Mouse (Mus musculus): ENCODE measurements around the gene Engase.

Engase gene

DNA sequence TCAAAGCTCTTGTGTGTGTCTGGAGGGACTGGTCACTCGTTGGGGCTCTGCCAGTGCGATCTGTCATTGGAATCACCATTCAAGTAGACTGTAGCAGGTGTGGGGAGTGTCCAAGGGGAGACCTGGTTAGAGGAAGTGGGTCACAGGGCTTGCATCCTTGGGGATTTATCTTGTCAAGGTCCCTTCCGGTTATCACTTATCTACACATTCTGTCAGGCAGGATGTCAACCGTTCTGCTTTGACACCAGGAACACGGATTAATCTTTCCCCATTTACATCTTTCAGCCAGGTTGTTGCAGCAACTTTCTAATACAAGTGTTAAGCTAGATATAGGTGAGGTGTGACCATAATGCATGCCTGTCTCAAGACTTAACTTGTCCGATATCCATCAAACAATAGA is 20.8 kb upstream of the Engase start:
- no peak for DNase-seq (ENCODE audit: low spot score)

GRCm38 (mm10) chr11:118456937-118457336 is 19.7 kb upstream of the Engase start:
- no peak for DNase-seq (ENCODE audit: low spot score)

- no peak for DNase-seq (ENCODE audit: low spot score)
These were observed 17.6 kb upstream of the Engase start for GRCm38 (mm10) chr11:118459051-118459450.

- DNase-seq (ENCODE audit: low spot score) = no peak
These were observed 17.1 kb upstream of the Engase start for GRCm38 (mm10) chr11:118459536-118459935.

DNA sequence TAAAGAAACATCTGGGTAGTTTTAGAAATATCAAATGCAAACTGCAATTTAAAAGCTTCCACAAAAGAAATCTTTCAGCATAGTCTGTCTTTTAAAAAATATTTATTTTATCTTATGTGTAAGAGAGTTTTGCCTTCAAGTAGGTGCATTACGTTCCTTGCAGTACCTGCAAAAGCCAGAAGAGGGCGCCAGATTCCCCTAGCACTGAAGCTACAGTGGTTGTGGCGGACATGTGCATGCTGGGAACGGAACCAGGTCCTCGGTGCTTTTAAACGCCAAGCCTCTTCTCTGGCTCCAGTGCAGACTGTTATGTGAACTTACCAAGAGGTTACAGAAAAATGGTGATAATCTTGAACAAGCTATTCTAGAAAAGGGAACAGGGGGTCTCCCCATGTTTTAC is 16.3 kb upstream of the Engase start:
- no peak for DNase-seq (ENCODE audit: low spot score)

GRCm38 (mm10) chr11:118467441-118468035 is 9.1 kb upstream of the Engase start:
- DNase-seq (ENCODE audit: low spot score) = no peak

- DNase-seq (ENCODE audit: low spot score) = no peak
These were observed 7.0 kb upstream of the Engase start for GRCm38 (mm10) chr11:118469509-118470160.

- DNase-seq (ENCODE audit: low spot score) = peak; percentile 35
These were observed 6.2 kb upstream of the Engase start for GRCm38 (mm10) chr11:118470234-118470966.

GRCm38 (mm10) chr11:118471676-118472075 is 5.0 kb upstream of the Engase start:
- no peak for DNase-seq (ENCODE audit: low spot score)

GRCm38 (mm10) chr11:118473161-118473560 is 3.5 kb upstream of the Engase start:
- no peak for DNase-seq (ENCODE audit: low spot score)

DNA sequence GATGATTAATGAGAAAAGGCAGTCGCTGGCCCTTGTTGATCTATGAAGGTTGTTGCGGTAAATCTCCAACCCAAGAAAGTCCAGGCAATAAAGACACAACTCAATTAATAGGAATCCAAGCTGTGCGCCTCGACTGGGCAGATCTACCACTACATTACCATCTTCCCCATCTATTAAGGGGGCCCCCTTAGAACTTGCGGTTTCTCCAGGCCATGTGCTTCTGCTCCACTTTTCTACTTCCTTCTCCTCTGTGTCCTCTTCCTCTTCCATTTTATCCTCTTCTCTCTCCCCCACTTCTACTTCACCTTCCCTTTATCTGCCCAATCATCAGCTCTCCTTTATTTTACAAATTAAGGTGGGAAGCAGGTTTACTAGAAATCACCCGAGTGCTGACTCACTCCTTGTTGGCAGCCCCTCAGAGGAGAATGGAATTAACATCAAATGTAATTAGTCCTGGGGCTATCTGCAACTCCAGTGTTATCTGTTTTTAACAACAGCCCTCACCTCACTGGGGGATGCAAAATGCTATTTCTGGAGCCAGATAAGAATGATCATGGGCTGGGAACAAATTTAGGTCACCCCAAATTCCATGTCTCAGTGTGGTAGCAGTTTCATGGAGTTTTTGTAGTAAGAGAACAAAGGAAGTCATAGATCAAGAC is 2.7 kb upstream of the Engase start:
- no peak for DNase-seq (ENCODE audit: low spot score)

DNA sequence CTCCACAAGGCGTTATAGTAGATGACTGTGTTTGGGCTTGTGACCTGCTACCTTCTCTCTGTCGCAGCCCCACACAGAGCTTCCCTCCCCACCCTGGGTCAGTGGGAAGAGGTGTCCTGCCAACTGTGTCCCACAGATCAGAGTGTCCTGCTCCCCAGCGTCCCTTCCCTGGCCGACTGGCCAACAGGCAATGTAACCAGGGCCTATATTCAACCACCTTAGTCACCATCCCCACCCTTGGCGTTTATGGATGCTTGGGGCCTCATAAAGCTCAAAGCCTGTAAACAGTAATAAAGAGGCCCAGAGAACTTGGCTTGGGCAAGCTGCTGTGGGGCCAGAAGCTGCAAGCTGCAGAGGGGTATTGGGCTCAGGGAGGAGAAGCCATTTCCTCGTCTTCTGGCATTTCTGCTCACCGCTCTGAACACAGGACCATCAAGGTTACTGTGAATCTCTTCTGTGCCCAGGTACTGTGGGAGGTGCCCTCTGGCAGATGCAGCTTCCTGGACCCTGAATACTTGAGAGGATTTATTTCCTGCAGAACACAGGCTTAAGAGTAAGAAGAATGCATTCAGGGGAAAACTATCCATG is 1.0 kb upstream of the Engase start:
- DNase-seq (ENCODE audit: low spot score) = no peak

GRCm38 (mm10) chr11:118479776-118480175 is 3.1 kb downstream of the Engase start:
- DNase-seq (ENCODE audit: low spot score) = no peak

GRCm38 (mm10) chr11:118481231-118481630 is 4.6 kb downstream of the Engase start:
- DNase-seq (ENCODE audit: low spot score) = no peak

DNA sequence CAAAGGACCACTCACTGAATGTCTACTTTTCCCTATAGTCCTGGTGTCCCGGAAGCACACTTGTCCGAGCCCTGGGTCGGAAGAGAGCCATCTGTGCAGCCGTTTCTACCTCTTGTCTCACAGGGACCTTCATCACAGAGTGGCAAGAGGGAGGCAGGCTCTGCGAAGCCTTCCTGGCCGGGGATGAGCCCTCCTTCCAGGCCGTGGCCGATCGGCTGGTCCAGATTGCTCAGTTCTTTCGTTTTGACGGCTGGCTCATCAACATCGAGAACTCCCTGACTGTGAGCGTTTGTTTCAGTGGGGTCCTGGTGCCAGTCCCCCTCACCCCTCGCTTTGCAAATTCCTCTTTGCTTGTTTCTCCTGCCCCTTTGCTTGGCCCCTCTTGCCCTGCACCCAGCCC is 5.1 kb downstream of the Engase start:
- no peak for DNase-seq (ENCODE audit: low spot score)

DNA sequence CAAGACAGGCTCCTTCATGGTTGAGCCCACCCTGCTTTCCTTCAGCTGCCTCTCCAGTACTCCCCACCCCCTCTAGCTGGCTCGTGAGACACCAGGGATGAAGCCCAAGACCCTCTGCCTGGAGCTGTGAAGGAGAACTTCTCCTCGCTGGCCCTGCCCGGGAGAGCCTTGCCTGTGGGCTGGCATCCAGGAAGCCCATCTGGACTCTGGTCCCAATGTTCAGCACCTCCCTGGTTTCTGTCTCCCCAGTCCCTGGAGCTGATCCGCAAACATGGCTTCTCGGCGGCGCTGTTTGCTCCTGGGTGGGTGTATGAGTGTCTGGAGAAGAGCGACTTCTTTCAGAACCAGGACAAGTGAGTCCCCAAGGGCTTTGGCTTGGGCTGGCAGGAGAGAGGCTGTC is 7.5 kb downstream of the Engase start:
- DNase-seq (ENCODE audit: low spot score) = no peak

GRCm38 (mm10) chr11:118485338-118485737 is 8.7 kb downstream of the Engase start:
- no peak for DNase-seq (ENCODE audit: low spot score)

- DNase-seq (ENCODE audit: low spot score) = no peak
These were observed 9.2 kb downstream of the Engase start for GRCm38 (mm10) chr11:118485780-118486179.

GRCm38 (mm10) chr11:118486281-118486680 is 9.7 kb downstream of the Engase start:
- no peak for DNase-seq (ENCODE audit: low spot score)

DNA sequence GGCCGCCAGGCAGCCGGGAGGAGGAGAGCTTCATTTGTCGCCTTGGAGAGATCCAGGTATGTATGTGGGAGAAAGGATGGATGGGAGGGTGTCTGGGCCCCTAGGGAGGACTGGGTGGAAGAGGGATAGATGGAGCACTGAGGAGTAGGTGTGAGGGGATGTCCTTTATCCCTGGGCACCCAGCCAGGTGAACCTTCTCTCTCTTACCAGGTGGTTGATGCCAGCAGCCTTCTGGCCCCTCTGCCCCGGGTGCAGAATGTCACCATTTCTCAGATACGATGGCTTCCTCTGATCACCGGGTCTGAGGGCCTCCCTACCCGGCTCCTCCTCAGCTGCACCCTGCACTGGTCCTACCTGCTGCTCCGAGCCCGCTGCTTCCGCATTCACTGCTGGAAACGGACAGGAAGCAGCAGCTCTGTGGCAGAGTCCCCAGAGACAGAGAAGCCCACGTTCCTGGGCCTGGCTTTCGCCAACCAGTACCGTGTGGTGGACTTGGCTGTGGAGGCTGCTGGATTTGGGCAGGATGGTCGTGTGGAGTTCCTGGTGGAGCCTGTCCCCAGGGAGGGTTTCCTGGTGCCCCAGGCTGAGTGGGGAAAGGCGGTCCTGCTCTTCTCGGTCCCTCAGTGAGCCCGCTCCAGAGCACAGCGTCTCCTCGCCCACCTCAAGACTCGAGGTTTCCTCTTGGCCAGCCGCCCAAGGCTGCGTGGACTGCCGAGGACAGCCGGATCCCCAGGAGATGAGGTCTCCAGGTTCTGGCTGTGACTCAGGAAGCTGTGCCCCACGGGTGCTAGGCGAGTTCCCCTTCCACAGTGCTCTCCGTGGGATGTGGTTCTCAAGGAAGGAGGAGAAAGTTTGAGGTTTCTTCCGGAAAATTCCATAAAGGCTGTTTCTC is 10.5 kb downstream of the Engase start:
- DNase-seq (ENCODE audit: low spot score) = no peak

DNA sequence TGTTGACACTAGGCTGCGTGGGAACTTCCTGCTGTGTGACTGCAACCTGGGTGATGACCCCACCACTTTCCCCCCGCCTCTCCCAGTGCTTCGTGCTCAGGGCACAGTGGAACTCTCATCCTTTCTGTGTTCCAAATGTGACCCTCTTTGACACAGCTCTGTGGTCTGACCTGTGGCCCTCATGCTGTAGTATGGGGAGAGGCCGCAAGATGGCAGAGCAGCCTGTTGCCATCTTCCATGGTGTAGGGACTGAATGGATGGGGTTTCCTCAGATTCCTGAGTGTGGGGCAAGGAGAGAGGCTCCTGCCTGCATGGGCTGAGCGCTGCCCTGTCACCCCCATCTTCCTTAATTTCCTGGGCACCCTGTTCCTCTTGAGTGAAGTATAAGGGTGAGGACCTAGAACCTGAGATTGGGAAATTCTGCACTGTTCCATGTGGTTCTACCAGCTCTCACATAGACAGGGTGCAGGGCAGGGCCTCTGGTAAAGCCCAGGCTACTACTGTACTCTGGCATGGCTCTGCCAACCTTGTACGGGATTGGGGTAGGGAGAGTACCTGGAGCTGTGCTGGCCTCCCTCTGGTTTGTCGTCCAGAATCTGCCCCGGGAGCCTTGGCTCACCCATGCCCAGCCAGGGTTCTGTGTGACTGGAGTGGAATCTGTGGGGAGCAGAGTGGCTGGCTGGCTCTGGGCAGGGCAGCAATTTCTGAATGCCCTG is 11.7 kb downstream of the Engase start:
- no peak for DNase-seq (ENCODE audit: low spot score)
